Mouse (Mus musculus): Measurements from ENCODE around the gene Ccdc39.

DNA sequence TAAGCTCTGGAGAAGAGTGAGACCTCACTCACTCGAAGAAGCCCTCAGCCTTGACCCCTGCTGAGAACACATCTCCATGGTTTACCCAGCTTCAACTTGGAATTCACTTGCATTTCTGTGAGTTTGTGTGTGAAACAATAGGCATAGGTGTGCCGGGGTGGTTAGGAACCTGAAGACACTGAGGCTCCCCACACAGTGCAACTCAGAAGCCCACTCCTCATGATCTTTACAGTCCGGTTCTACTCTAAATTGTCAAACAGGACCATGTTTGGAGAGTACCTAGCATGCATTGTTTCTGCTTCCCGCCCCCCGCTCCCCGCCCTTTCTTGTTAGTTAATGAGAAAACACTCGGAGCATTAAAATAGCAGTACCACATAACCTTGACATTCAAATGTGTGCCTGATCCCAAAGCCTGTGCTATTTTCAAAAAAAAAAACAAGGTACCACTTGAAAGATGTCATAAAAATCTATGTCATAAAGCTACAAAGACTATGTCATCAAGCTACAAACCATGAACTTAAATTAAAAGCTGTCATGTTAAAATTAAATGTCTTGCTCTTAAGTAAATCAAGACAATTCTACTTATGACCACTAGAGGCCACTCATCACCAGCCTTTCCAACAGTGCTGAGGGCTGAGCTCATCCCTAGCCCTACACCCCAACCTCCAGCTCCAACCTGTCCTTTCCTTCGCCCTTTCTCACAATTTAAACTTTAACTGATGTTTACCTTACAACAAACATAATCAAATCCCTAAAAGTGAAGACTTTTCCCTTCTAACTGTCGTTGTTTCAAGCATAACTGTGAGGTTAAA, 19.8 kb downstream of the Ccdc39 start:
- TF ChIP-seq CTCF (IDR thresholded peaks at IDR 0.05; ENCODE audit: extremely low read depth, insufficient read length, insufficient replicate concordance, low read depth, low read length): peak; percentile 81; the same call in 1 of the 2 replicates
- no peak for TF ChIP-seq POLR2A (IDR thresholded peaks at IDR 0.05; ENCODE audit: low read depth, low read length)
